Mouse (Mus musculus) limb, embryonic 12.5 days (tissue): ENCODE measurements around the gene Lsm2. TPM values are rescaled to one million over a fixed set of nuclear protein-coding genes. Genes with fewer than 3 reads are reported as not detected.
A peak's percentile ranks its signal among the peaks of the same experiment; 100 is the strongest.
"Not testable (repeated sequence)": the region's sequence is repeated elsewhere in the genome, so short reads cannot be mapped to it uniquely, and the experiment has no call there.

Source experiments
- ATAC-seq: fragments of 200-750 bp; cut with Nextera tagmentation; 2 replicates; pipeline ENCODE4 v1.8.0; 2017; ENCODE audit warnings: low read depth, moderate TSS enrichment; ENCODE audit not compliant: insufficient number of reproducible peaks, insufficient read depth, low FRiP score, low TSS enrichment
- H3K27ac ChIP-seq: fragments of 300-500 bp; sonication (generic); 2 replicates; pipeline ENCODE4 v1.5.1; 2016; ENCODE audit warnings: mild to moderate bottlenecking, moderate library complexity
- H3K27me3 ChIP-seq: fragments of 300-500 bp; sonication (generic); 2 replicates; pipeline ENCODE4 v1.6.1; 2016; ENCODE audit warnings: mild to moderate bottlenecking, moderate library complexity
- H3K36me3 ChIP-seq: fragments of 300-500 bp; sonication (generic); 2 replicates; pipeline ENCODE4 v1.6.1; 2016; ENCODE audit warnings: mild to moderate bottlenecking, moderate library complexity
- H3K4me1 ChIP-seq: fragments of 300-500 bp; sonication (generic); replicated peaks from 2 replicates; pipeline ENCODE4 v1.6.1; 2016
- H3K4me2 ChIP-seq: fragments of 300-500 bp; sonication (generic); 2 replicates; pipeline ENCODE4 v1.6.1; 2016; ENCODE audit warnings: mild to moderate bottlenecking, moderate library complexity
- H3K4me3 ChIP-seq: fragments of 300-500 bp; sonication (generic); replicated peaks from 2 replicates; pipeline ENCODE4 v1.5.1; 2016; ENCODE audit warnings: mild to moderate bottlenecking
- H3K9ac ChIP-seq: fragments of 300-500 bp; sonication (generic); replicated peaks from 2 replicates; pipeline ENCODE4 v1.6.1; 2016; ENCODE audit warnings: mild to moderate bottlenecking, moderate library complexity
- H3K9me3 ChIP-seq: fragments of 300-500 bp; sonication (generic); 2 replicates; pipeline ENCODE4 v1.6.1; 2016; ENCODE audit warnings: mild to moderate bottlenecking, moderate library complexity
- WGBS: fragments of 180-500 bp; shearing (Covaris S2); methylation state at CpG from one replicate; pipeline ENCODE4 v1.1.7; 2016; 5-methylcytosine and 5-hydroxymethylcytosine counted together
- polyA plus RNA-seq: library from polyadenylated mRNA; unstranded; fragments of >200 nt; fragmentation: Nextera tagmentation; extraction: Ambion mirVana; gene quantifications from 2 replicates; pipeline ENCODE4 v1.2.1, GENCODE M21; 2016

Lsm2 gene
- polyA plus RNA-seq, 1 experiment from 2014 or later, result 234 TPM

DNA sequence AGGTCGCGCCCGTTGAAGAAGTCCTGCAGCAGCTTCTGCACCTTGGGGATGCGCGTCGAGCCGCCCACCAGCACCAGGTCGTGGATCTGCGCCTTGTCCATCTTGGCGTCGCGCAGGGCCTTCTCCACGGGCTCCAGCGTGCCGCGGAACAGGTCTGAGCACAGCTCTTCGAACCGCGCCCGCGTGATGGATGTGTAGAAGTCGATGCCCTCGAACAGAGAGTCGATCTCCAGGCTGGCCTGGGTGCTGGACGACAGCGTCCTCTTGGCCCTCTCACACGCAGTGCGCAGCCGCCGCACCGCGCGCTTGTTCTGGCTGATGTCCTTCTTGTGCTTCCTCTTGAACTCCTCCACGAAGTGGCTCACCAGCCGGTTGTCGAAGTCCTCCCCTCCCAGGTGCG is 10.8 kb upstream of the Lsm2 start:
- H3K4me1 ChIP-seq, H3K4me2 ChIP-seq, H3K27ac ChIP-seq, H3K36me3 ChIP-seq, ATAC-seq, H3K9ac ChIP-seq, H3K4me3 ChIP-seq, H3K9me3 ChIP-seq: not testable (repeated sequence)
- WGBS, result 41% methylated on average over 26 of the region's 37 CpGs
- H3K27me3 ChIP-seq, result peaks cover 39% of the 10 kb centered on the region

DNA sequence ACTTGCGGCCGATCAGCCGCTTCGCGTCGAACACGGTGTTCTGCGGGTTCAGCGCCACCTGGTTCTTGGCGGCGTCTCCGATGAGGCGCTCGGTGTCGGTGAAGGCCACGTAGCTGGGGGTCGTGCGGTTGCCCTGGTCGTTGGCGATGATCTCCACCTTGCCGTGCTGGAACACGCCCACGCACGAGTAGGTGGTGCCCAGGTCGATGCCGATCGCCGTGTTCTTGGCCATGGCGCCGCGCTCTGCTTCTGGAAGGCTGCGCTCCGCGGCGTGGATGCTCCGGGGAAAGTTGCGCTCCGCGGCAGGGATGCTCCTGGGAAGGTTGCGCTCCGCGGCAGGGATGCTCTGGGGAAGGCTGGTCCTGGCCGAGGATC is 10.0 kb upstream of the Lsm2 start:
- H3K9me3 ChIP-seq, H3K9ac ChIP-seq, H3K36me3 ChIP-seq, H3K27ac ChIP-seq, H3K4me1 ChIP-seq: not testable (repeated sequence)
- peaks cover 36% of the 10 kb centered on the region for H3K27me3 ChIP-seq
- ATAC-seq, result peak; percentile 40; the same call in 1 of the 2 replicates
- peak overlapping the region; percentile 42 for H3K4me3 ChIP-seq
- peak overlapping the region; percentile 77 for H3K4me2 ChIP-seq
- WGBS, result 4% methylated on average over 28 of the region's 43 CpGs

DNA sequence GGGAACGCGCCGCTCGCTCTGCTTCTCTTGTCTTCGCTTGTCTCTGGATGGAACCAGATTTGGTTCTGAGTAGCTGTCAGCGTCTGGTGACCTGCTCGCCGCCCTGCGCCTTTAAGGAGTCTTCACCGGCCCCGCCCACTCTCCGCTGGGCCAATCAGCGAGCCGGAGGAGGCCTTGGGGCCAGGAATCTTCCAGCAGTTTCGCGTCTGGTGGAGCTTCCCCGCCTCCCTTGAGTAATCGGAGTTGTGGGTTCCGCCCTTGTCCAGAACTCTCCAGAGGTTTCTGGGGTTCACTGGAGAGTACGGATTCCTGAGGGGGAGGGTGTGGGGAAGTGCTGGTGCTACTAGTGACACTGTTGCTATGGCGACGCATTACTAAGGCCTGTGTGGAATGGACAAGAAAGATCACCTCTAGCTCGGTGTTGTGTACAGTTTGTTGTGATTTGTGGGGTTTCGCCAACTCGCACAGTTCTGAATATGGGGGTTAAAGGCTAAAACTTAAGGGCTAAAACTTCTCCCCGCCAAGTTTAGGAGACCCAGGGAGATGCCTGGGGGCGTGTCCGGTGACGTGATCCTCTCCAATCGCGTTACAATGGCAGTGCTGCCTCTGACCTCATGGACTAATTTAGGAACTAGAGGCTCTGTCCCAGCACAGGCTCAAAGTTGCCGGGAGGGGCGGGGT is 9.5 kb upstream of the Lsm2 start, which contains the start of the genes Hspa1a and Hspa1l:
TSS of gene Hspa1a (minus strand) at position 88 of the 681 bp plus-strand sequence.
TSS of gene Hspa1l (plus strand) at position 635 of the 681 bp plus-strand sequence.
- peak within 1 kb of the TSS; percentile 42 for H3K4me3 ChIP-seq
- not testable (repeated sequence) for H3K9me3 ChIP-seq, H3K4me1 ChIP-seq, H3K36me3 ChIP-seq
- H3K27ac ChIP-seq, result 0 out of 2 replicates have a peak within 1 kb of the TSS, but pooled peaks have one; percentile 20
- peak within 1 kb of the TSS; percentile 77 for H3K4me2 ChIP-seq
- ATAC-seq, result peak; percentile 86
- under 1% methylated on average over 33 of the region's 33 CpGs for WGBS
- peak within 1 kb of the TSS; percentile 34; the same call in 1 of the 2 replicates for H3K9ac ChIP-seq
- peaks cover 31% of the 10 kb centered on the region for H3K27me3 ChIP-seq

DNA sequence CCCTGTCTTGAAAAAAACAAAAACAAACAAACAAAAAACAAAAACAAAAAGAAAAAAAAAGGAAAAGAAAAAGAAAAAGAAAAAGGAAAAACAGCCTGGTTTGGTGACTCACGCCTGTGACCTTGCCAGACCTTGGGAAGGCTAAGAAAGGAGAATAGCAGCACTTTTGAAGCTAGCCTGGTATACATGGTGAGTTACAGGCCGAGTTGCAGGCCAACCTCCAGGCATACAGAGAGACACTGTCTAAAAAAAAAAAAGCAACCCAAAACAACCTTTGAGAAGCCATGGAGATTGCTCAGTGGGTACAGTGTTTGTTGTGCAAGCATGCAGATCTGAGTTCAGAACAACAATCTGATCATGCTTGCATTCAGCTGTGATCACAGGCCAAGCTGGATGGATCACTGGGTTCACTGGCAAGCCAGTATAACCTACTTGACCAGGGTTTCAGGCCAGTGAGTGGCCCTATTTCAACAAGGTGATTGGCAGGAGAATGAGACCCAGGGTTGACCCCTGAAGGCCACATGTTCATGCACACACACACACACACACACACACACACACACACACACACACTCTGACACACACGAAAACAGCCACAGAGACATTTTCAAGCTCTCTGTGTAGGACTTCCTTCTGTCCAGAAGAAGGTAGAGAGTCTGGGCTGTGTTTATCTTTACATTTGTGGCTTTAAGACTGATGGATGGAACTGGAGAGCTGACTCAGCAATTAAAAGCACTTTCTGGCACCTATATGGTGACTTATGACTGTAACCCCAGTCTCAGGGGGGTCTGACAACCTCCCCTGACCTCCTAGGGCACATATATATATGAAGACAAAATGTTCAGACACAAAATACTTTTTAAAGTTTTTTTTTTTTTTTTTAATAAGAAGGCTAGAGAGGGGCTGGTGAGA is 5.8 kb upstream of the Lsm2 start:
- Histone ChIP-seq H3K9me3 (no peaks in the 10 kb centered on the region), H3K27me3 (no peaks in the 10 kb centered on the region), H3K27ac (no peak overlapping the region), H3K4me1 (peaks cover 8% of the 10 kb centered on the region), H3K4me2 (no peak overlapping the region), H3K36me3 (no peaks in the 10 kb centered on the region), H3K4me3 (no peak overlapping the region), H3K9ac (no peak overlapping the region)
- 77% methylated on average over 3 of the region's 3 CpGs for WGBS
- ATAC-seq, result no peak

DNA sequence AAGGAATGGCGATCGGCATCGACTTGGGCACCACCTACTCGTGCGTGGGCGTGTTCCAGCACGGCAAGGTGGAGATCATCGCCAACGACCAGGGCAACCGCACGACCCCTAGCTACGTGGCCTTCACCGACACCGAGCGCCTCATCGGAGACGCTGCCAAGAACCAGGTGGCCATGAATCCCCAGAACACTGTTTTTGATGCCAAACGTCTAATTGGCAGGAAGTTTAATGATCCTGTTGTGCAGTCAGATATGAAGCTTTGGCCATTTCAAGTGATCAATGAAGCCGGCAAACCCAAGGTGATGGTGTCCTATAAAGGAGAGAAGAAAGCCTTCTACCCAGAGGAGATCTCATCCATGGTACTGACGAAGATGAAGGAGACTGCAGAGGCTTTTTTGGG is 4.7 kb upstream of the Lsm2 start:
- Histone ChIP-seq H3K9me3 (no peaks in the 10 kb centered on the region), H3K4me1 (peaks cover 12% of the 10 kb centered on the region), H3K9ac (no peak overlapping the region), H3K27ac (no peak overlapping the region), H3K4me2 (no peak overlapping the region), H3K36me3 (no peaks in the 10 kb centered on the region), H3K27me3 (no peaks in the 10 kb centered on the region), H3K4me3 (no peak overlapping the region)
- 91% methylated on average over 20 of the region's 20 CpGs for WGBS
- ATAC-seq, result no peak

DNA sequence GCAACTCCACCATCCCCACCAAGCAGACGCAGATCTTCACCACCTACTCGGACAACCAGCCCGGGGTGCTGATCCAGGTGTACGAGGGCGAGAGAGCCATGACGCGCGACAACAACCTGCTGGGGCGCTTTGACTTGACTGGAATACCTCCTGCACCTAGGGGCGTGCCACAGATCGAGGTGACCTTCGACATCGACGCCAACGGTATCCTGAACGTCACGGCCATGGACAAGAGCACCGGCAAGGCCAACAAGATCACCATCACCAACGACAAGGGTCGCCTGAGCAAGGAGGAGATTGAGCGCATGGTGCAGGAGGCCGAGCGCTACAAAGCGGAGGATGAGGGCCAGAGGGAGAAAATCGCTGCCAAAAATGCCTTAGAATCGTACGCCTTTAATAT is 3.4 kb upstream of the Lsm2 start:
- Histone ChIP-seq H3K4me1 (peaks cover 16% of the 10 kb centered on the region), H3K9ac (no peak overlapping the region), H3K36me3 (no peaks in the 10 kb centered on the region), H3K9me3 (no peaks in the 10 kb centered on the region), H3K4me2 (no peak overlapping the region), H3K27me3 (no peaks in the 10 kb centered on the region), H3K4me3 (no peak overlapping the region), H3K27ac (no peak overlapping the region)
- ATAC-seq, result no peak
- WGBS, result 89% methylated on average over 27 of the region's 27 CpGs

DNA sequence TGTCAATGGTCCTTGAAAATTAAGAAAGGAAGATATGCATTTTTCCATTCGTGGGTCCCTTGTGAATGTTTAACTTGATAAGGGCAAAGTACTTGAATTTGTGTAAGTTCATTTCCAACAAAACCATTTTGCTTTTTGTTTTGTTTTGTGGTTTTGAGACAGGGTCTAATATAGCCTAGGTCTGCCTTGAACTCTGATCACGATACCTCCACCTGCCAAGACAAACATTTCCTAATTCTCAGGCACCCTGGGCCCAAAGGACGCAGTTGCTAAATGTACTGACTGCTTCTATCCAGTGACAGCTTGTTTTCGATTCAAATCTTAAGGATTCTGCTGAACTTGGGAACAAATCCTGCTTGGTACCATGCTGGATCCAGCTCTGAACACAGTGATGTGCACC is 2.0 kb upstream of the Lsm2 start:
- Histone ChIP-seq H3K4me3 (no peak overlapping the region), H3K4me2 (no peak overlapping the region), H3K9ac (no peak overlapping the region), H3K27ac (no peak overlapping the region), H3K27me3 (no peaks in the 10 kb centered on the region), H3K9me3 (no peaks in the 10 kb centered on the region), H3K4me1 (peaks cover 16% of the 10 kb centered on the region), H3K36me3 (no peaks in the 10 kb centered on the region)
- no peak for ATAC-seq
- WGBS, result 89% methylated on average over 4 of the region's 4 CpGs

DNA sequence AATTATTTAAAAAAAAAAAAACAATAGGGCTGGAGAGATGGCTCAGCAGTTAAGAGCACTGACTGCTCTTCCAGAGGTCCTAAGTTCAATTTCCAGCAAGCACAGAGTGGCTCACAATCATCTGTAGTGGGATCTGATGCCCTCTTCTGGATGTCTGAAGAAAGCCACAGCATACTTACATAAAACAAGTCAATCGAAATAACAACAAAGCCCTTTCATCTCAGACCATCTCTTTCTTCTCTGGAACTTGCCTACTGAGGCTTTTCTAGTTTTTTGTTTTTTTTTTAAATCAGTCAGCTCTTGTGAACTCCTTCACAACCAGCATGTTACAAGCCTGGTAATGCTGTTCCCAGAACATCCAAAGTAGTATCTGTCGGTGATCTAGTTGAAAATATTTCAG is 1.0 kb upstream of the Lsm2 start:
- ATAC-seq, result no peak
- Histone ChIP-seq H3K27me3 (no peaks in the 10 kb centered on the region), H3K27ac (no peak overlapping the region; the same call in 1 of the 2 replicates), H3K4me2 (peak overlapping the region; percentile 72), H3K4me1 (peaks cover 16% of the 10 kb centered on the region), H3K9ac (peak overlapping the region; percentile 91), H3K36me3 (peaks cover 10% of the 10 kb centered on the region), H3K9me3 (no peaks in the 10 kb centered on the region), H3K4me3 (peak overlapping the region; percentile 87)
- 15% methylated on average over 2 of the region's 2 CpGs for WGBS

DNA sequence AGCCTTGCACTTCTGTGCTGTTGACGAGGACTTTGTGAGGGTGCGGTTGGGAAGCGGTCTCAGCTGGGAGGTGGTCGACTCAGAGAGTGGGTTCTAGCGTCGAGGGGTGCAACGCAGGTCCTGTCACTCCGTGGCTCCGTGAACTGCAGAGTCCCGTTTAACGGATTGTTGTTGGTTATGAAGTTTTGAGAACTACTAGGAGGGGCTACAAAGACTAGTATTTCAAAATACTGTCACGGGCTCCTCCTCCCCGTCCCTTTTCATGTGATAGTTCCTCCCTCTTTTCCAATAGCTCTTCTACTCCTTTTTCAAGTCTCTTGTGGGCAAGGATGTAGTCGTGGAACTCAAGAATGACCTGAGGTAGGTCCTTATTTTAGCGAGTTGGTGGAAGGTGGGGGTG is 666 bp downstream of the Lsm2 start:
- peaks cover 23% of the 10 kb centered on the region for H3K36me3 ChIP-seq
- peak overlapping the region; percentile 72 for H3K4me2 ChIP-seq
- H3K9me3 ChIP-seq, result no peaks in the 10 kb centered on the region
- peaks cover 16% of the 10 kb centered on the region for H3K4me1 ChIP-seq
- under 1% methylated on average over 15 of the region's 15 CpGs for WGBS
- peak overlapping the region; percentile 99 for H3K27ac ChIP-seq
- peak overlapping the region; percentile 91 for H3K9ac ChIP-seq
- H3K4me3 ChIP-seq, result peak overlapping the region; percentile 87
- H3K27me3 ChIP-seq, result no peaks in the 10 kb centered on the region
- no peak for ATAC-seq

DNA sequence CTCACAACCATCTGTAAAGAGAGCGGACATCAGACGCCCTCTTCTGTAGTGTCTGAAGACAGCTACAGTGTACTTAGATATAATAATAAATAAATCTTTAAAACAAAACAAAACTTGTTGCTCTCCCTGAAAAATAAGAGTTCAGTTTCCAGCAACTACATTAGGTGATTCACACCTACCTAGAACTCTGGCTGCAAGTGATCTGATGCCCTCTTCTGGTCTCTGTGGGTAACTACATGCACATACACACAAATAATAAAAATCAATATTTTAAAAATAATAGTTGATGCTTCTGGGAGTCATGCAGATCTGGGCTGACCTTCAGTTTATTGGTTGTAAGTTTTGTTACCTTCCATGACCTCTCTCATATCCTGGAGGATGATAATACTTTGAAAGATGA is 2.6 kb downstream of the Lsm2 start:
- H3K27me3 ChIP-seq, result no peaks in the 10 kb centered on the region
- H3K9ac ChIP-seq, result no peak overlapping the region
- H3K4me1 ChIP-seq, result peaks cover 16% of the 10 kb centered on the region
- 79% methylated on average over 2 of the region's 2 CpGs for WGBS
- no peak overlapping the region for H3K4me2 ChIP-seq
- no peaks in the 10 kb centered on the region for H3K9me3 ChIP-seq
- H3K4me3 ChIP-seq, result no peak overlapping the region
- peaks cover 35% of the 10 kb centered on the region for H3K36me3 ChIP-seq
- H3K27ac ChIP-seq, result no peak overlapping the region
- ATAC-seq, result no peak

DNA sequence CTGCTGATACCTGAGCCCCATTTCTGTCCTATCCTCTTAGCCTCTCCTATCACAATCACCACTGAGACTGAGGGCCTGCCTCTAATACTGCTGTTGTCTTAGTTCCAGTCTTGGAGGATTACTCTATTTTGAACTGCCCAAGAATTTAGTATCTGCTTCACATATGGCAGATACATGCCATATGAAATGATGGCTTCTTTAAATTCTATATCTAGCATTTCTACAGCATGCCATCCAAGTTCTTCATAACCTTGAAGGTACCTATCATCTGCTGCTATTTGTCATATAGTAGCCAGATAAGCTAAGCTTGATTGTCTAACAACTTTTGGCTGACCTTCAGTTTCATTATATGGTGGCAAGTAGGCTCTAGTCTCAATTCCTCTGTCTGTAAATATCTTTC is 13.1 kb downstream of the Lsm2 start:
- Histone ChIP-seq H3K9ac (no peak overlapping the region), H3K27ac (no peak overlapping the region), H3K27me3 (no peaks in the 10 kb centered on the region), H3K4me1 (peaks cover 20% of the 10 kb centered on the region), H3K4me3 (no peak overlapping the region), H3K4me2 (no peak overlapping the region), H3K9me3 (no peaks in the 10 kb centered on the region), H3K36me3 (peaks cover 55% of the 10 kb centered on the region)
- no peak for ATAC-seq
